Mouse (Mus musculus) naive thymus-derived CD4-positive, alpha-beta T cell, adult 2 months (primary cell): ENCODE data around the gene Nup35.

ENCODE experiments used
- DNase-seq: peaks from one replicate; pipeline ENCODE4 v3.0.0-alpha.2; 2011; ENCODE audit warnings: low read depth

Nup35 gene

GRCm38 (mm10) chr2:80638364-80639241 is 21.6 kb downstream of the Nup35 start:
- peak; percentile 93 for DNase-seq

GRCm38 (mm10) chr2:80639398-80639797 is 22.4 kb downstream of the Nup35 start:
- no peak for DNase-seq

GRCm38 (mm10) chr2:80639864-80640263 is 22.8 kb downstream of the Nup35 start:
- DNase-seq = no peak

GRCm38 (mm10) chr2:80661414-80661813 is 44.4 kb downstream of the Nup35 start:
- no peak for DNase-seq

GRCm38 (mm10) chr2:80662682-80663081 is 45.6 kb downstream of the Nup35 start:
- no peak for DNase-seq

GRCm38 (mm10) chr2:80667396-80667964 is 50.4 kb downstream of the Nup35 start:
- DNase-seq = no peak

- no peak for DNase-seq
Observed at GRCm38 (mm10) chr2:80669868-80670666, 53.0 kb downstream of the Nup35 start.

GRCm38 (mm10) chr2:80678803-80679202 is 61.8 kb downstream of the Nup35 start:
- DNase-seq = no peak

- no peak for DNase-seq
Observed at GRCm38 (mm10) chr2:80683727-80684239, 66.7 kb downstream of the Nup35 start.

GRCm38 (mm10) chr2:80684396-80685071 is 67.5 kb downstream of the Nup35 start:
- peak; percentile 56 for DNase-seq

- no peak for DNase-seq
Observed at GRCm38 (mm10) chr2:80688261-80688660, 71.2 kb downstream of the Nup35 start.

GRCm38 (mm10) chr2:80707429-80707828 is 90.4 kb downstream of the Nup35 start:
- no peak for DNase-seq
